Mouse (Mus musculus) midbrain, embryonic 16.5 days (tissue): ENCODE data around the gene Acp5. TPM values are rescaled to one million over a fixed set of nuclear protein-coding genes. Genes with fewer than 3 reads are reported as not detected.
A peak's percentile ranks its signal among the peaks of the same experiment; 100 is the strongest.

Source experiments
- ATAC-seq: fragments of 200-750 bp; cut with Nextera tagmentation; 2 replicates; pipeline ENCODE4 v1.8.0; 2017; ENCODE audit warnings: moderate TSS enrichment
- H3K27ac ChIP-seq: fragments of 300-500 bp; sonication (generic); 2 replicates; pipeline ENCODE4 v1.5.1; 2014; ENCODE audit warnings: mild to moderate bottlenecking, low read length, mixed read lengths
- H3K27me3 ChIP-seq: fragments of 300-500 bp; sonication (generic); 2 replicates; pipeline ENCODE4 v1.6.1; 2014; ENCODE audit warnings: low read depth, low read length, mixed read lengths; ENCODE audit not compliant: control insufficient read depth, insufficient read depth
- H3K36me3 ChIP-seq: fragments of 300-500 bp; sonication (generic); 2 replicates; pipeline ENCODE4 v1.6.1; 2014; ENCODE audit warnings: mild to moderate bottlenecking, low read length, moderate library complexity, mixed read lengths; ENCODE audit not compliant: control insufficient read depth, insufficient read depth
- H3K4me1 ChIP-seq: fragments of 300-500 bp; sonication (generic); 2 replicates; pipeline ENCODE4 v1.6.1; 2014; ENCODE audit warnings: mild to moderate bottlenecking, low read length, mixed read lengths; ENCODE audit not compliant: control insufficient read depth, insufficient read depth
- H3K4me2 ChIP-seq: fragments of 300-500 bp; sonication (generic); 2 replicates; pipeline ENCODE4 v1.6.1; 2014; ENCODE audit warnings: mild to moderate bottlenecking, low read length, mixed read lengths
- H3K4me3 ChIP-seq: fragments of 300-500 bp; sonication (generic); 2 replicates; pipeline ENCODE4 v1.5.1; 2014; ENCODE audit warnings: low read depth, mild to moderate bottlenecking, low read length, moderate library complexity, mixed read lengths
- H3K9ac ChIP-seq: fragments of 300-500 bp; sonication (generic); 2 replicates; pipeline ENCODE4 v1.6.1; 2014; ENCODE audit warnings: low read depth, low read length, mixed read lengths
- H3K9me3 ChIP-seq: fragments of 300-500 bp; sonication (generic); replicated peaks from 2 replicates; pipeline ENCODE4 v1.6.1; 2014; ENCODE audit warnings: mild to moderate bottlenecking, low read length, mixed read lengths; ENCODE audit not compliant: control insufficient read depth, poor library complexity, severe bottlenecking
- WGBS: fragments of 180-500 bp; shearing (Covaris S2); extraction: QIAGEN DNeasy Blood & Tissue Kit; methylation state at CpG from one replicate; pipeline ENCODE4 v1.1.7; 2014; 5-methylcytosine and 5-hydroxymethylcytosine counted together
- polyA plus RNA-seq: library from polyadenylated mRNA; unstranded; fragments of >200 nt; fragmentation: Nextera tagmentation; extraction: Ambion mirVana; gene quantifications from 2 replicates; pipeline ENCODE4 v1.2.1, GENCODE M21; 2015

Gene Acp5
- polyA plus RNA-seq = 0.35 and 4.1 TPM in 2 replicates

GRCm38 (mm10) chr9:22135644-22136390 is at the start of gene Acp5:
Acp5 (minus strand) TSS chr9:22135711.
- H3K4me1 ChIP-seq = peaks cover 4% of the 10 kb centered on the region; the same call in 1 of the 2 replicates
- WGBS = 74% methylated on average over 7 of the region's 7 CpGs
- H3K9me3 ChIP-seq = no peaks in the 10 kb centered on the region
- no peak within 1 kb of the TSS for H3K27ac ChIP-seq
- H3K9ac ChIP-seq = no peak within 1 kb of the TSS
- no peaks in the 10 kb centered on the region for H3K36me3 ChIP-seq
- peaks cover 13% of the 10 kb centered on the region for H3K27me3 ChIP-seq
- H3K4me2 ChIP-seq = no peak within 1 kb of the TSS
- no peak for ATAC-seq
- no peak within 1 kb of the TSS for H3K4me3 ChIP-seq

- Histone ChIP-seq H3K9me3 (no peaks in the 10 kb centered on the region), H3K4me1 (no peaks in the 10 kb centered on the region), H3K4me3 (no peak overlapping the region), H3K27me3 (no peaks in the 10 kb centered on the region), H3K27ac (no peak overlapping the region), H3K9ac (no peak overlapping the region), H3K4me2 (no peak overlapping the region), H3K36me3 (no peaks in the 10 kb centered on the region)
- WGBS = 84% methylated on average over 4 of the region's 4 CpGs
- ATAC-seq = no peak
These were observed 36.8 kb upstream of the Acp5 start for GRCm38 (mm10) chr9:22172318-22172717.

- Histone ChIP-seq H3K36me3 (no peaks in the 10 kb centered on the region), H3K27me3 (no peaks in the 10 kb centered on the region), H3K4me1 (no peaks in the 10 kb centered on the region; the same call in 1 of the 2 replicates), H3K27ac (no peak overlapping the region), H3K9me3 (no peaks in the 10 kb centered on the region; the same call in 1 of the 2 replicates), H3K4me2 (no peak overlapping the region), H3K9ac (no peak overlapping the region), H3K4me3 (no peak overlapping the region)
- WGBS = 93% methylated on average over 11 of the region's 11 CpGs
- ATAC-seq = no peak
These were observed 33.8 kb upstream of the Acp5 start for GRCm38 (mm10) chr9:22169327-22169726.

- Histone ChIP-seq H3K4me1 (no peaks in the 10 kb centered on the region; the same call in 1 of the 2 replicates), H3K27ac (no peak overlapping the region), H3K27me3 (no peaks in the 10 kb centered on the region), H3K9ac (no peak overlapping the region), H3K4me2 (no peak overlapping the region), H3K9me3 (no peaks in the 10 kb centered on the region; the same call in 1 of the 2 replicates), H3K36me3 (no peaks in the 10 kb centered on the region), H3K4me3 (no peak overlapping the region)
- no peak for ATAC-seq
- WGBS = 97% methylated on average over 4 of the region's 4 CpGs
These were observed 32.2 kb upstream of the Acp5 start for GRCm38 (mm10) chr9:22167751-22168150.

GRCm38 (mm10) chr9:22166686-22167085 is 31.2 kb upstream of the Acp5 start:
- Histone ChIP-seq H3K4me2 (no peak overlapping the region), H3K27me3 (no peaks in the 10 kb centered on the region), H3K9me3 (no peaks in the 10 kb centered on the region; the same call in 1 of the 2 replicates), H3K4me1 (no peaks in the 10 kb centered on the region; the same call in 1 of the 2 replicates), H3K27ac (no peak overlapping the region), H3K36me3 (no peaks in the 10 kb centered on the region), H3K9ac (no peak overlapping the region), H3K4me3 (no peak overlapping the region)
- ATAC-seq = no peak
- 90% methylated on average over 10 of the region's 10 CpGs for WGBS

GRCm38 (mm10) chr9:22165964-22166363 is 30.5 kb upstream of the Acp5 start:
- ATAC-seq = no peak
- H3K4me3 ChIP-seq = no peak overlapping the region
- H3K4me1 ChIP-seq = no peaks in the 10 kb centered on the region; the same call in 1 of the 2 replicates
- H3K4me2 ChIP-seq = no peak overlapping the region
- H3K27ac ChIP-seq = no peak overlapping the region
- H3K9me3 ChIP-seq = no peaks in the 10 kb centered on the region; the same call in 1 of the 2 replicates
- WGBS = 59% methylated on average over 6 of the region's 6 CpGs
- H3K36me3 ChIP-seq = no peaks in the 10 kb centered on the region
- H3K9ac ChIP-seq = no peak overlapping the region
- no peaks in the 10 kb centered on the region for H3K27me3 ChIP-seq

GRCm38 (mm10) chr9:22164711-22165668 is 29.5 kb upstream of the Acp5 start:
- no peaks in the 10 kb centered on the region; the same call in 1 of the 2 replicates for H3K9me3 ChIP-seq
- H3K27ac ChIP-seq = peak overlapping the region; percentile 88
- H3K4me3 ChIP-seq = peak overlapping the region; percentile 73
- H3K27me3 ChIP-seq = no peaks in the 10 kb centered on the region
- H3K36me3 ChIP-seq = no peaks in the 10 kb centered on the region
- H3K9ac ChIP-seq = peak overlapping the region; percentile 87
- H3K4me1 ChIP-seq = no peaks in the 10 kb centered on the region; the same call in 1 of the 2 replicates
- H3K4me2 ChIP-seq = peak overlapping the region; percentile 81
- peak; percentile 86 for ATAC-seq
- WGBS = 2% methylated on average over 37 of the region's 54 CpGs

- WGBS = 91% methylated on average over 7 of the region's 7 CpGs
- no peaks in the 10 kb centered on the region for H3K36me3 ChIP-seq
- H3K4me2 ChIP-seq = no peak overlapping the region
- no peak overlapping the region for H3K9ac ChIP-seq
- no peaks in the 10 kb centered on the region for H3K27me3 ChIP-seq
- H3K27ac ChIP-seq = no peak overlapping the region
- H3K9me3 ChIP-seq = no peaks in the 10 kb centered on the region; the same call in 1 of the 2 replicates
- H3K4me3 ChIP-seq = no peak overlapping the region
- ATAC-seq = no peak
- peaks cover 3% of the 10 kb centered on the region; the same call in 1 of the 2 replicates for H3K4me1 ChIP-seq
These were observed 27.4 kb upstream of the Acp5 start for GRCm38 (mm10) chr9:22162912-22163311.
